Mouse (Mus musculus): Measurements from ENCODE around the gene Cds2.

DNA sequence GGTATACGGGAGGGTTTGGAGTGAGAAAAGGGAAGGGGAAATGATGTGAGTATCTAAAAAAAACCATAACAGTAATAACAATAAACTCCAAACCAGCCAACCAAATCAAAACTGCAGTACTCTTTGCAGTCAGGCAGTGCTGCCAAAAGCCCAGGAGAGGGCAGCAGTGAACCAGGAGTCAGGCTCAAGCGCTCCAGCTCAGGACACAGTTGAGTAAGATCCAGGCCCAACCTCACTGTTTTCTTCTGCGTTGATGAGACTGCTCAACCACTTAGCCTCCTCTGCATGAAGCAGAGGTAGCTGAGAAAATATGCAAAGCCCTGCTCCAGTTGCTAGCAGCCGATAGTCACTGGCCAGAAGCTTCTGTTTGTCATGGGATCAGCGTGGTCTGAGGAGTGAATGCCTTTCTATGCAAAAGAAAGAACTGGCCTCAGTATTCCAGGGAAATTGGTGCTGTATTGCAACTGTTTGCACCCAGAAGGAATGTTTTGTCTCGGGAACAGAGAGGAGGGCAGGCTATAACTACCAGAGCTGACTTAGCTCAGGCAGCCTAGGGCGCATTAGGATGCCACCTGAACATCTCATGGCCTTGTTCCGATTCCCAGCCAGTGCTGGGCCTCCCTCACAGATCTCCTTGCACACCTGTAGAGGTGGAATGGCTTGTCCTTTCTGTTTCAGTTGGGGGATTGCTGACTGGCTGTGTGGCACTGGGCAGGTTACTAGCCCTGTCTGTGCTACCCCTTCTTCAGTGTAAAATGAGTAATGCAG is 53.3 kb downstream of the Cds2 start:
- peak; percentile 87 for TF ChIP-seq CTCF (IDR thresholded peaks at IDR 0.05; ENCODE audit: low read depth)
- no peak for TF ChIP-seq EP300 (IDR thresholded peaks at IDR 0.05; ENCODE audit: low read depth)

All from heart, postnatal 0 days (tissue).